In the genomic region with DNA sequence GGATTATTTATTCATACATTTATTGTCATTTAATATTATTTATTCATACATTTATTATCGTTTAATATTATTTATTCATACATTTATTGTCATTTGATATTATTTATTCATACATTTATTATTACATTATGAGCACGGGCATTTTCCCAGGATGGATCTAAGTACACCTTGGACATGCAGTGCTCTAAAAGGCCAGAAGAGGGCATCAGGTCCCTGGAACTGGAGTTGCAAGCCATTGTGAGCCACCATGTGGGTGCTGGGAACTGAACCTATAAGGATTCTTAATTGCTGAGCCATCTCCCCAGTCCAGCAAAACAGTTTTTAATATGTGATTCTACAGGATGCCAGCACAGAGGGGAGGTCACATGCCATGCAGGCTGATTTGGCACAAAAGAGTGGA, we compare ENCODE assay signal across 20 mouse cellular contexts. TPM values are rescaled to one million over a fixed set of nuclear protein-coding genes. Genes with fewer than 3 reads are reported as not detected.
DNase-seq lines count a peak whose midpoint lies in the region; ATAC-seq and TF ChIP-seq lines count a peak whose summit lies in the region.
"Had no signal": no experiment of that assay in that cellular context is flagged by ENCODE, and none has a peak within 500 bp of the region (broad histone marks: within the 10 kb centered on the region; RNA-seq: fewer than 3 reads in every experiment).

No protein-coding gene starts in this region.

- H3K27ac ChIP-seq in liver, embryonic 14.5 days, result no peak overlapping the region
- no peak overlapping the region for H3K27ac ChIP-seq in liver, embryonic 11.5 days (ENCODE audit: low read depth, low read length)
- no peak overlapping the region for H3K27ac ChIP-seq in hindbrain, embryonic 12.5 days
- no peak overlapping the region for H3K27ac ChIP-seq in forebrain, embryonic 11.5 days (ENCODE audit: low read depth, low read length)
- H3K27ac ChIP-seq: hindbrain, embryonic 14.5 days; kidney, postnatal 0 days; limb, embryonic 15.5 days; stomach, embryonic 15.5 days had no signal

- H3K36me3 ChIP-seq in liver, embryonic 14.5 days (replicated peaks; ENCODE audit: control insufficient read depth, insufficient read depth, low read depth), result no peaks in the 10 kb centered on the region
- no peaks in the 10 kb centered on the region for H3K36me3 ChIP-seq in liver, embryonic 11.5 days (ENCODE audit: control insufficient read depth, insufficient read depth, low read length)
- no peaks in the 10 kb centered on the region for H3K36me3 ChIP-seq in E14TG2a.4 (ENCODE audit: insufficient read depth, low read length)
- no peaks in the 10 kb centered on the region for H3K36me3 ChIP-seq in hindbrain, embryonic 12.5 days
- no peaks in the 10 kb centered on the region for H3K36me3 ChIP-seq in forebrain, embryonic 11.5 days (ENCODE audit: control insufficient read depth, insufficient read depth, low read length)
- H3K36me3 ChIP-seq: heart, embryonic 12.5 days; limb, embryonic 15.5 days; stomach, embryonic 15.5 days had no signal

- DNase-seq in liver, embryonic 14.5 days (ENCODE audit: low read depth in 3 of 3, low spot score in 3 of 3), result no peak
- no peak for DNase-seq in liver, embryonic 11.5 days (ENCODE audit: low spot score)
- peak; percentile 78 for DNase-seq in ES-CJ7 (ENCODE audit: low read depth, low spot score)
- DNase-seq in mesoderm, embryonic 11.5 days (ENCODE audit: low read depth, low spot score), result peak; percentile 19
- DNase-seq in forebrain, embryonic 11.5 days (ENCODE audit: low spot score), result no peak
- DNase-seq: adrenal gland, postnatal 25 days; cerebellum, adult 11-12 months; cerebellum, postnatal 14 days; heart, postnatal 14 days; lung, adult 2 months; right cerebral cortex, postnatal 14 days had no signal

- 0 out of 4 replicates have a peak, but pooled peaks cover 0 to 2% of the 10 kb centered on the region in 2 experiments for H3K4me1 ChIP-seq in liver, embryonic 14.5 days (replicated peaks; ENCODE audit: control insufficient read depth in 2 of 2, insufficient read depth in 2 of 2, low read length in 1 of 2)
- no peaks in the 10 kb centered on the region for H3K4me1 ChIP-seq in liver, embryonic 11.5 days (replicated peaks; ENCODE audit: control insufficient read depth, insufficient read depth, low read length)
- no peaks in the 10 kb centered on the region for H3K4me1 ChIP-seq in E14TG2a.4 (replicated peaks; ENCODE audit: low read depth, low read length)
- H3K4me1 ChIP-seq in hindbrain, embryonic 12.5 days, result no peaks in the 10 kb centered on the region
- H3K4me1 ChIP-seq in forebrain, embryonic 11.5 days (replicated peaks; ENCODE audit: control insufficient read depth, insufficient read depth, low read length), result no peaks in the 10 kb centered on the region
- H3K4me1 ChIP-seq: limb, embryonic 15.5 days; stomach, embryonic 15.5 days had no signal

- no peaks in the 10 kb centered on the region for H3K9me3 ChIP-seq in liver, embryonic 14.5 days (ENCODE audit: control insufficient read depth, low read length)
- H3K9me3 ChIP-seq in liver, embryonic 11.5 days (ENCODE audit: control insufficient read depth, low read length), result no peaks in the 10 kb centered on the region
- H3K9me3 ChIP-seq in E14TG2a.4 (ENCODE audit: low read length), result no peaks in the 10 kb centered on the region
- H3K9me3 ChIP-seq in hindbrain, embryonic 12.5 days (replicated peaks), result no peaks in the 10 kb centered on the region
- H3K9me3 ChIP-seq in forebrain, embryonic 11.5 days (ENCODE audit: control insufficient read depth, low read length), result no peaks in the 10 kb centered on the region
- H3K9me3 ChIP-seq: limb, embryonic 15.5 days; stomach, embryonic 15.5 days had no signal

- ATAC-seq in liver, embryonic 14.5 days (ENCODE audit: insufficient read depth), result no peak
- no peak for ATAC-seq in liver, embryonic 11.5 days (replicated peaks; ENCODE audit: low FRiP score)
- no peak for ATAC-seq in hindbrain, embryonic 12.5 days (ENCODE audit: low FRiP score)
- no peak for ATAC-seq in forebrain, embryonic 11.5 days (replicated peaks; ENCODE audit: low FRiP score)
- ATAC-seq: forebrain, embryonic 16.5 days; midbrain, embryonic 16.5 days had no signal

- 65% methylated on average over 2 of the region's 2 CpGs for WGBS in liver, embryonic 14.5 days (ENCODE audit: insufficient replicate concordance)
- 78% methylated on average over 2 of the region's 2 CpGs for WGBS in liver, embryonic 11.5 days
- 89% methylated on average over 2 of the region's 2 CpGs for WGBS in hindbrain, embryonic 12.5 days
- WGBS in forebrain, embryonic 11.5 days, result 79% methylated on average over 2 of the region's 2 CpGs

- no peaks in the 10 kb centered on the region for H3K27me3 ChIP-seq in liver, embryonic 14.5 days (ENCODE audit: control insufficient read depth, insufficient read depth, low read length)
- no peaks in the 10 kb centered on the region for H3K27me3 ChIP-seq in liver, embryonic 11.5 days (replicated peaks; ENCODE audit: control insufficient read depth, insufficient read depth, low read length)
- H3K27me3 ChIP-seq in E14TG2a.4 (ENCODE audit: insufficient read depth, low read length), result no peaks in the 10 kb centered on the region
- H3K27me3 ChIP-seq in hindbrain, embryonic 12.5 days, result no peaks in the 10 kb centered on the region
- H3K27me3 ChIP-seq in forebrain, embryonic 11.5 days (ENCODE audit: control insufficient read depth, insufficient read depth, low read length), result no peaks in the 10 kb centered on the region
- H3K27me3 ChIP-seq: heart, embryonic 12.5 days; limb, embryonic 15.5 days; stomach, embryonic 15.5 days had no signal

- H3K4me2 ChIP-seq in liver, embryonic 14.5 days (ENCODE audit: low read depth), result no peak overlapping the region
- H3K4me2 ChIP-seq in liver, embryonic 11.5 days, result no peak overlapping the region
- H3K4me2 ChIP-seq in hindbrain, embryonic 12.5 days (replicated peaks), result no peak overlapping the region
- H3K4me2 ChIP-seq in forebrain, embryonic 11.5 days (ENCODE audit: low read depth, low read length, severe bottlenecking), result no peak overlapping the region
- H3K4me2 ChIP-seq: heart, embryonic 12.5 days; hindbrain, embryonic 14.5 days; limb, embryonic 15.5 days; stomach, embryonic 15.5 days had no signal

- no peak overlapping the region for H3K4me3 ChIP-seq in liver, embryonic 14.5 days (ENCODE audit: insufficient read depth in 1 of 2, low read depth in 2 of 2, low read length in 2 of 2)
- H3K4me3 ChIP-seq in liver, embryonic 11.5 days (ENCODE audit: low read depth, low read length), result no peak overlapping the region
- no peak overlapping the region for H3K4me3 ChIP-seq in E14TG2a.4 (replicated peaks; ENCODE audit: low read length)
- H3K4me3 ChIP-seq in hindbrain, embryonic 12.5 days, result no peak overlapping the region
- no peak overlapping the region for H3K4me3 ChIP-seq in forebrain, embryonic 11.5 days (ENCODE audit: low read depth, low read length)
- H3K4me3 ChIP-seq: heart, embryonic 12.5 days; limb, embryonic 15.5 days; stomach, embryonic 15.5 days had no signal

- no peak for TF ChIP-seq EP300 in liver, embryonic 14.5 days (IDR thresholded peaks at IDR 0.05; ENCODE audit: low read depth)

- H3K9ac ChIP-seq in liver, embryonic 14.5 days (replicated peaks), result no peak overlapping the region
- no peak overlapping the region for H3K9ac ChIP-seq in liver, embryonic 11.5 days (ENCODE audit: low read depth, low read length)
- H3K9ac ChIP-seq in hindbrain, embryonic 12.5 days, result no peak overlapping the region
- no peak overlapping the region for H3K9ac ChIP-seq in forebrain, embryonic 11.5 days (ENCODE audit: low read length)
- H3K9ac ChIP-seq: heart, embryonic 12.5 days; hindbrain, embryonic 14.5 days; limb, embryonic 15.5 days; stomach, embryonic 15.5 days had no signal

- peak; percentile 46 for TF ChIP-seq CTCF in liver, embryonic 14.5 days (IDR thresholded peaks at IDR 0.05; ENCODE audit: low read depth)
- peak; percentile 71 for TF ChIP-seq CTCF in E14TG2a.4 (conservative IDR thresholded peaks at IDR 0.05; ENCODE audit: low read length)

RNA-seq across cellular contexts. Expression of gene Ralgapa1, which starts 4.6 kb away (rescaled TPM):
- 7.1 and 8.8 TPM in 2 replicates for polyA plus RNA-seq in liver, embryonic 14.5 days (2012; rRNA removed)
- polyA plus RNA-seq in liver, embryonic 14.5 days (2014; fragmentation: Nextera tagmentation; extraction: Ambion mirVana), result 4.3 and 4.4 TPM in 2 replicates
- 12.0 and 12.3 TPM in 2 replicates for polyA plus RNA-seq in liver, embryonic 11.5 days (2014; fragmentation: Nextera tagmentation; extraction: Ambion mirVana)
- polyA plus RNA-seq in hindbrain, embryonic 12.5 days (2016; fragmentation: Nextera tagmentation; extraction: Ambion mirVana), result 28.4 and 31.4 TPM in 2 replicates
- polyA plus RNA-seq in forebrain, embryonic 11.5 days (2014; fragmentation: Nextera tagmentation; extraction: Ambion mirVana), result 17.9 and 19.9 TPM in 2 replicates

RNA-seq across cellular contexts. Expression of gene Brms1l, which starts 10.6 kb away (rescaled TPM):
- polyA plus RNA-seq in liver, embryonic 14.5 days (2012; rRNA removed), result 8.4 and 19.0 TPM in 2 replicates
- 11.1 and 13.3 TPM in 2 replicates for polyA plus RNA-seq in liver, embryonic 14.5 days (2014; fragmentation: Nextera tagmentation; extraction: Ambion mirVana)
- polyA plus RNA-seq in liver, embryonic 11.5 days (2014; fragmentation: Nextera tagmentation; extraction: Ambion mirVana), result 30.8 and 32.1 TPM in 2 replicates
- 45.3 and 45.6 TPM in 2 replicates for polyA plus RNA-seq in hindbrain, embryonic 12.5 days (2016; fragmentation: Nextera tagmentation; extraction: Ambion mirVana)
- polyA plus RNA-seq in forebrain, embryonic 11.5 days (2014; fragmentation: Nextera tagmentation; extraction: Ambion mirVana), result 36.5 and 39.1 TPM in 2 replicates

Comparison
In these comparisons a context has a peak if more than half of its experiments do, and no peak if none do; other contexts are left out.
1. DNase-seq: peak in ES-CJ7 (single experiment) and mesoderm, embryonic 11.5 days (single experiment); none in liver, embryonic 14.5 days (0 of 3), liver, embryonic 11.5 days (single experiment) and forebrain, embryonic 11.5 days (single experiment).